Mouse (Mus musculus) fibroblast of lung, adult 2 months (primary cell): Measurements from ENCODE around the gene Fgfbp3.
"Not testable (repeated sequence)": the region's sequence is repeated elsewhere in the genome, so short reads cannot be mapped to it uniquely, and the experiment has no call there.

Experiments
- DNase-seq: peaks from one replicate; pipeline ENCODE4 v3.0.0-alpha.2; 2011; ENCODE audit warnings: low read depth

Fgfbp3 gene

GRCm38 (mm10) chr19:36910424-36911045, 8.9 kb downstream of the Fgfbp3 start:
- DNase-seq: no peak

DNA sequence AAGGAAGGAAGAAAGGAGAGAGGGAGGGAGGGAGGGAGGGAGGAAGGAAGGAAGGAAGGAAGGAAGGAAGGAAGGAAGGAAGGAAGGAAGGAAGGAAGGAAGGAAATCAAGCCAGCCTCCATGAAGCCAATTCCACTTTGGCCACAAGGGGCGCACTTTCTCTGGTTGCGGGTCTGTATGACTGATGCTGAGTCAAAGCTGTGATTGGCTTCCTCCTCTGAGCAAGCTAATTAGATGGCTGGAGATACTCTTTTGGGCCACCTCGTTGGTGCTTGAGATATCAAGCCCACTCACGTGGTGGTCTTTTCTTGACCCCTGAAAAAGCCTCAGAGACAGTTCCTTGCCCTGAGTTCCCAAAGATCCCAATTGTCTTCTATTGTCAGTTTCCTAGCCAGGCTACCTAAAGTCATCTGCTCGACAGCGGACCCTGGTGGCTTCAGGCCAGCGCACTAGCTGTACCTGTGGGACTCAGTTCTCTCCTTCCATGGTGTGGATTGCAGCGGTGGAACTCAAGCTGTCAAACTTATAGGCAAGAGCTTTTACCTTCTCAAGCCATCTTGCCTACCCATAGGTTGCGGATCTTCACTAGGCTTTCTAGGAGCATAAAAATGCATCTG, 9.6 kb downstream of the Fgfbp3 start:
- no peak for DNase-seq

DNA sequence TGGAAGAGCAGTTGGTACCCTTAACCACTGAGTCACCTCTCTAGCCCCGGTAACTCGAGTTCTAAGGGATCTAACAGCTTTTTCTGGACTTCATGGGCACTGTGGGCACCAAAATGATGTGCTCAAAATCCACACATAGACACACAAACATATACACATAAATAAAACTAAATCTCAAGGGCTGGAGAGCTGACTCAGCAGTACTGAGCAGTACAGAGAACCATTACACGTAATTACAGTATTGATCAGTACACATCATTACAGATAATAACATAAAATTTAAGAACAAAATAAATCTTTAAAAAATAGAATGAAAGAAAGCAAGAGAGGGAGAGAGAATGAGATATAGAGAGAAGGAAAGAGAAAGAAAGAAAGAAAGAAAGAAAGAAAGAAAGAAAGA, 10.3 kb downstream of the Fgfbp3 start:
- DNase-seq: no peak

- DNase-seq: no peak
Measured at GRCm38 (mm10) chr19:36904211-36905007, 15.0 kb downstream of the Fgfbp3 start.

GRCm38 (mm10) chr19:36903377-36903776, 16.0 kb downstream of the Fgfbp3 start:
- DNase-seq: no peak

DNA sequence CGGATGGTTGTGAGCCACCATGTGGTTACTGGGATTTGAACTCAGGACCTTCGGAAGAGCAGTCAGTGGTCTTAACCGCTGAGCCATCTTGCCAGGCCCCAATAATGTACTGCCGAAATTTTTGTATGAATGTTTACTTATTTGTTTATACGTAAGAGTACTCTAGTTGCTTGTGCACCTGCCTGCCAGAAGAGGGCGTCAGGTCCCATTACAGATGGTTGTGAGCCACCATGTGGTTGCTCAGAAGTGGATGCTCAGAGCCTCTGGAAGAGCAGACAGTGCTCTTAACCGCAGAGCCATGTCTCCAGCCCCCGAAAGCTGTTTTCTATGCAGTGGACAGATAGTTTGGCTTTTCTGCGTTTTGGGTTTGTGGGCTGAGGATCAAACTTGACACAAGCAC, 21.6 kb downstream of the Fgfbp3 start:
- no peak for DNase-seq

DNA sequence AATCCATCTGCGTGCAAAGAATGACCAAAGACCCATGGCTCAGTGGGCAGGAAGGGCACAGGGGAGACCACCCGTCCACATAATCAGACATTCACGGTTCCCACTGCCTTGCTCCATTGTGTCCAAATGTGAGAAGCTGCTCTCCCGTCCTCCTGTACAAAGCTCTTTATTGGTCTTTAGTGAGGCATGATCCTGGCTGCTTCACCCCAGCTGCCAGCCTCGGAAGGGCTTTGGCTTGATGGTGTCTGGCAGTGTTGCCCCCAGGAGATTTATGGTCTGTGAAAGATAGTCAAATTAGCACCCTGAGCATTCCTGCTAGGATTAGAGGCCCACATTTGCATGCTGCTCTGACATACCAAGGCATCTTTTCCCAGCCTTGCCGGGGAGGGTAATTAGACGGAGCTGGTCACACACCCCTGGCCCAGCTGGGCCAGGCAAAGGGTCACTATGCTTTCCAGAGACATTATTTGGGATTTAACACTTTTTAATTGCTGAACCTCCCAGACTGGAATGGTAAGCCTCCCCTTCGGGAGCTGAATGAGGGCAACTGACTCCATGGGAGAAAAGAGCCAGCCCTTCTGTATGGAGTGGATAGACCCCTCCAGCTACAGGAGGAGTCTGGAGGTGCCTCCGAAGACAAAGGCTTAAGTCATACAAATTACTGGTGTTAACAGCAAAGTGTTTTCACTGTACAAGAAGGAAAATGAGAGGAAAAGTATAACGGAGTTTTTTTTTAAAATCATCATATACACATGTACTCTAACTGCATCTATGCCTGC, 22.4 kb downstream of the Fgfbp3 start:
- DNase-seq: no peak

GRCm38 (mm10) chr19:36891746-36892145, 27.7 kb downstream of the Fgfbp3 start:
- DNase-seq: no peak

DNA sequence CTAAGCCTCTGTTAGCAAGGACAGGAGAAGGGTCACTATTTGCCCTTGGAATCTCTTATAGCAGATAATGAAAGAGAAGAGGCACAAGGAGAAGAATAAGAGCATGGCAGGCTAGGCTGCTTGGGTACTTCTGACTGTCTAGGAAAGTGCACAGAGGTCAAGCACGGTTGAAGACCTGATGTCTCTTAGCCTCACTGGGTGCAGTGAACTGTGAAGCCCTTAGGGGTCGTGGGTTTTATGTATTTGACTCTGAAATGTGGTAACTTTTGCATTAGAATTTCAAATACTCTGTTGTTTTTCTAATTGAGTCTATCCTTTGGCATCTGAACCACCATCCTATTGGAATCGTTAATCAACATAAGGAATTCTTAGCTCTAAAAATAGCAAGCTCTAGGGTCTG, 31.7 kb downstream of the Fgfbp3 start:
- DNase-seq: no peak

DNA sequence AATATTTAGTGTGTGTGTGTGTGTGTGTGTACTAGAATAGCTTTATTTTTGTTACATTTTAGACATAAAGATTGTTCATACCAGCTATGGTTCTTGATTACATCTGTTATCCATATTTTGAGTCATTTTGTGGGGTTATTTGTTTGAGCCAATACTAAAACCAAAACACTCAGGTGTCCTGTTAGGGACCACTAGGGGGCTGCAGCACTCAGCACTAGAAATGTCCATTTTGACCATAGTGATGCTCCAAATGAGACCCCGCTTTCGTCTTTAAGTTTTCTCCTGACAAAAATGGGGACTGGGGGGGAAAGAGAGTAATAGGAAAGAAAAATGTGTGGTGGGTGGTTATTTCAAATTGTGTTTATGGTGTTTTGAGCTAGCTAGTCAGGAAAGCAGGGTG, 33.1 kb downstream of the Fgfbp3 start:
- no peak for DNase-seq

DNA sequence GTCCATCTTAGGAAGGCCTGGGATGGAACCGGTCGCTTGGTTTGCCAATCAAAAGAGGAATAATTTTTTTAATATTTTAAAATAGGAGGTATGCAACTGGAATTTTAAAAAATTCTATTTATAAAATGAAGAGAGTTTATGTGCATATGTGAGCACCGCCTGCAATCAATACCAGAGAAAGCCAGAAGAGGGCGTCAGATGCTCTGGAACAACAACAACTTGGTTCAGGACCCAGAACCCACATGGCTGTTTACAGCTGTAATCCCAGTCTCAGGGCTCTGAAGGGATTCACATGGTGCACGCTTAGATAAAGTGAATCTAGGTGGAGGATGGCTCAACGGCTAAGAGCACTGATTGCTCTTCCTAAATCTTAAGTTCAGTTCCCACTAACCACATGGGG, 36.3 kb downstream of the Fgfbp3 start:
- no peak for DNase-seq

GRCm38 (mm10) chr19:36878743-36879495, 40.5 kb downstream of the Fgfbp3 start:
- DNase-seq: no peak

DNA sequence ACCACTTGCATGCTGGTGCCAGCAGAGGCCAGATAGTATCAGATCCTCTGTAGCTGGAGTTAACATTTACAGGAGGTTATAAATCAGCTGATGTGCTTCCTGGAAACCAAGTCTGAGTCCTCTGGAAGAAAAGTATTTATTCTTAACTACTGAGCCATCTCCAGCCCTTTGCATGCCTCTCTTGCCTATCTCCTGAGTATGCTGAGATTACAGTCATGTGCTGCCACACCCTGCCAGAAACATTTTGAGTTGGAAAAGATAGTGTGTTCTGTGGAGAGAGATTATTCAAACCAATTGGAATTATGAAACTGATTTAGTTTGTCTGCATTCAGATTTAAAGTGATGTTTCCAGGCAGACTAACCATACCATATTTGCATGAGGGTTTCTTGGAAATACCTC, 42.1 kb downstream of the Fgfbp3 start:
- DNase-seq: no peak

- DNase-seq: no peak
Measured at GRCm38 (mm10) chr19:36874651-36875050, 44.8 kb downstream of the Fgfbp3 start.

GRCm38 (mm10) chr19:36868675-36869074, 50.7 kb downstream of the Fgfbp3 start:
- DNase-seq: not testable (repeated sequence)
